Comparison of ENCODE assay signal across 13 mouse cellular contexts in the genomic region with DNA sequence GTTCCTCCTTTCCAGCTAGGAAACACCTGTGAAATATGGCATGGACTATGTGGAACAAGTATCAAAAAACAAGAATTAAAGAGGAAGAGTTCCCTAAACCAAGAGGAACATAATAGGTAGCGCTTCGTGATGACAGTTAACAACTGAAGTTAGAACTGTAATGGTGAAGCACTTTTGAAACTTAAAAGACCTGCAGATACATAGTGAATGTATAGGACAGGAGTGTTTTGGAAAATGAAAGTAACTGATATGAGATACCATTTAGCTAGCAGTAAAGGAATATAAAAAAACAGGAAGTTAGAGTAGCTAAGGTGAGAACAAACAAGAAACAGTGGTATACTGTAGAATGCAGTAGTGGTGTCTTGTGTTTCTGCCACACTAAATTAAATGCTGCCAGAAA. TPM values are rescaled to one million over a fixed set of nuclear protein-coding genes. Genes with fewer than 3 reads are reported as not detected.
DNase-seq lines count a peak whose midpoint lies in the region; ATAC-seq lines count a peak whose summit lies in the region.
"Had no signal": no experiment of that assay in that cellular context is flagged by ENCODE, and none has a peak within 500 bp of the region (broad histone marks: within the 10 kb centered on the region; RNA-seq: fewer than 3 reads in every experiment).

No protein-coding gene starts in this region.

- DNase-seq in liver, embryonic 11.5 days (ENCODE audit: low spot score), result no peak
- DNase-seq in liver, result no peak
- DNase-seq in ovary, postnatal 36 days (ENCODE audit: low spot score), result no peak
- no peak for DNase-seq in urinary bladder, postnatal 36 days (ENCODE audit: low spot score in 2 of 2)
- DNase-seq: kidney, postnatal 4 days had no signal

- no peaks in the 10 kb centered on the region for H3K9me3 ChIP-seq in erythroblast, embryonic 14.5 days (ENCODE audit: control insufficient read depth, low read length)
- H3K9me3 ChIP-seq in liver, embryonic 11.5 days (ENCODE audit: control insufficient read depth, low read length), result no peaks in the 10 kb centered on the region
- no peaks in the 10 kb centered on the region for H3K9me3 ChIP-seq in liver, embryonic 16.5 days (replicated peaks; ENCODE audit: control insufficient read depth, low read length)
- H3K9me3 ChIP-seq: forebrain, embryonic 12.5 days had no signal

- H3K36me3 ChIP-seq in erythroblast, embryonic 14.5 days (ENCODE audit: control insufficient read depth), result peaks cover 10% of the 10 kb centered on the region
- H3K36me3 ChIP-seq in liver, embryonic 11.5 days (ENCODE audit: control insufficient read depth, insufficient read depth, low read length), result no peaks in the 10 kb centered on the region
- no peaks in the 10 kb centered on the region for H3K36me3 ChIP-seq in liver, embryonic 16.5 days (ENCODE audit: control insufficient read depth, insufficient read depth)
- H3K36me3 ChIP-seq: forebrain, embryonic 12.5 days had no signal

- H3K4me3 ChIP-seq in erythroblast, embryonic 14.5 days (replicated peaks), result peak overlapping the region; percentile 100
- peak overlapping the region; percentile 24 for H3K4me3 ChIP-seq in liver, embryonic 11.5 days (ENCODE audit: low read depth, low read length)
- peak overlapping the region; percentile 38 for H3K4me3 ChIP-seq in liver, embryonic 16.5 days (ENCODE audit: low read depth, low read length)

- H3K27me3 ChIP-seq in erythroblast, embryonic 14.5 days (ENCODE audit: control insufficient read depth), result no peaks in the 10 kb centered on the region
- no peaks in the 10 kb centered on the region for H3K27me3 ChIP-seq in liver, embryonic 11.5 days (replicated peaks; ENCODE audit: control insufficient read depth, insufficient read depth, low read length)
- H3K27me3 ChIP-seq in liver, embryonic 16.5 days (ENCODE audit: control insufficient read depth, insufficient read depth, low read depth, low read length), result no peaks in the 10 kb centered on the region
- H3K27me3 ChIP-seq: forebrain, embryonic 12.5 days had no signal

- H3K9ac ChIP-seq in liver, embryonic 11.5 days (ENCODE audit: low read depth, low read length), result no peak overlapping the region
- H3K9ac ChIP-seq in liver, embryonic 16.5 days (ENCODE audit: low read depth, low read length), result peak overlapping the region; percentile 24; the same call in 1 of the 2 replicates

- H3K27ac ChIP-seq in liver, embryonic 11.5 days (ENCODE audit: low read depth, low read length), result no peak overlapping the region
- no peak overlapping the region for H3K27ac ChIP-seq in liver, embryonic 16.5 days (ENCODE audit: low read length)
- H3K27ac ChIP-seq: forebrain, embryonic 12.5 days had no signal

- H3K4me2 ChIP-seq in liver, embryonic 11.5 days, result peak overlapping the region; percentile 64
- H3K4me2 ChIP-seq in liver, embryonic 16.5 days (ENCODE audit: low read depth, low read length), result peak overlapping the region; percentile 68

- WGBS in liver, embryonic 11.5 days, result 77% methylated on average over 2 of the region's 2 CpGs
- 40% methylated on average over 2 of the region's 2 CpGs for WGBS in liver, embryonic 16.5 days (ENCODE audit: insufficient replicate concordance)

- no peak for ATAC-seq in erythroblast, adult 5-6 weeks (replicated peaks; ENCODE audit: low FRiP score, poor library complexity, severe bottlenecking)
- no peak for ATAC-seq in liver, embryonic 11.5 days (replicated peaks; ENCODE audit: low FRiP score)
- peak; percentile 37 for ATAC-seq in activated CD4-positive, CD25-positive, alpha-beta regulatory T cell, adult 4 months
- ATAC-seq in liver, embryonic 16.5 days (ENCODE audit: low read depth), result no peak

- peaks cover 56% of the 10 kb centered on the region for H3K4me1 ChIP-seq in erythroblast, embryonic 14.5 days (ENCODE audit: control insufficient read depth)
- H3K4me1 ChIP-seq in liver, embryonic 11.5 days (replicated peaks; ENCODE audit: control insufficient read depth, insufficient read depth, low read length), result peaks cover 20% of the 10 kb centered on the region
- H3K4me1 ChIP-seq in liver, embryonic 16.5 days (ENCODE audit: control insufficient read depth, low read depth, low read length), result peaks cover 25% of the 10 kb centered on the region

RNA-seq across cellular contexts. Expression of a gene that starts 1.9 kb away (rescaled TPM):
- 0.63 and 0.69 TPM in 2 replicates for polyA plus RNA-seq in erythroblast, embryonic 14.5 days (2012)
- total RNA-seq in erythroblast, adult 5-6 weeks (2015; ENCODE audit: low replicate concordance), result 27.3 and 28.6 TPM in 2 replicates
- total RNA-seq in erythroblast, adult 5-6 weeks (2017; ENCODE audit: low replicate concordance), result 41.3 and 45.6 TPM in 2 replicates
- 20.9 and 21.1 TPM in 2 replicates for polyA plus RNA-seq in liver, embryonic 11.5 days (2014; fragmentation: Nextera tagmentation; extraction: Ambion mirVana)
- polyA plus RNA-seq in activated CD4-positive, CD25-positive, alpha-beta regulatory T cell, adult 4 months (2017; shearing (Covaris generic)), result 10 to 100 TPM; 43.2 to 55.5 TPM
- 9.4 TPM in 2 replicates for polyA plus RNA-seq in liver, embryonic 16.5 days (2015; fragmentation: Nextera tagmentation; extraction: Ambion mirVana)

RNA-seq across cellular contexts. Expression of a gene that starts 7.7 kb away (rescaled TPM):
- polyA plus RNA-seq in erythroblast, embryonic 14.5 days (2012), result not detected in 2 replicates
- total RNA-seq in erythroblast, adult 5-6 weeks (2015; ENCODE audit: low replicate concordance), result not detected in 2 replicates
- not detected in 2 replicates for total RNA-seq in erythroblast, adult 5-6 weeks (2017; ENCODE audit: low replicate concordance)
- not detected in 2 replicates for polyA plus RNA-seq in liver, embryonic 11.5 days (2014; fragmentation: Nextera tagmentation; extraction: Ambion mirVana)
- not detected for polyA plus RNA-seq in activated CD4-positive, CD25-positive, alpha-beta regulatory T cell, adult 4 months (2017; shearing (Covaris generic))
- not detected in 2 replicates for polyA plus RNA-seq in liver, embryonic 16.5 days (2015; fragmentation: Nextera tagmentation; extraction: Ambion mirVana)
- total RNA-seq: left cerebral cortex, postnatal 25 days; megakaryocyte-erythroid progenitor cell, adult 5-6 weeks had no signal
- polyA plus RNA-seq: forebrain, embryonic 12.5 days; heart, embryonic 14.5 days had no signal

RNA-seq across cellular contexts. Expression of a gene that starts 20.0 kb away (rescaled TPM):
- 0.06 and 0.16 TPM in 2 replicates for polyA plus RNA-seq in erythroblast, embryonic 14.5 days (2012)
- total RNA-seq in erythroblast, adult 5-6 weeks (2015; ENCODE audit: low replicate concordance), result 4.6 and 6.5 TPM in 2 replicates
- 1.6 and 3.5 TPM in 2 replicates for total RNA-seq in erythroblast, adult 5-6 weeks (2017; ENCODE audit: low replicate concordance)
- 8.7 and 12.2 TPM in 2 replicates for polyA plus RNA-seq in liver, embryonic 11.5 days (2014; fragmentation: Nextera tagmentation; extraction: Ambion mirVana)
- polyA plus RNA-seq in activated CD4-positive, CD25-positive, alpha-beta regulatory T cell, adult 4 months (2017; shearing (Covaris generic)), result under 1 TPM; 0.38 to 0.75 TPM
- polyA plus RNA-seq in liver, embryonic 16.5 days (2015; fragmentation: Nextera tagmentation; extraction: Ambion mirVana), result 2.8 and 3.0 TPM in 2 replicates

Comparison
In these comparisons a context has a peak if more than half of its experiments do, and no peak if none do; other contexts are left out.
1. H3K4me3 ChIP-seq: peak in every context shown above with its lines; median percentile 100 in erythroblast, embryonic 14.5 days; 38 in liver, embryonic 16.5 days; 24 in liver, embryonic 11.5 days.